Mouse (Mus musculus) kidney, adult 2 months (tissue): Measurements from ENCODE around the gene Rpl36.

Experiments used
- CTCF ChIP-seq: fragments of 200-500 bp; conservative IDR thresholded peaks from 2 replicates; pipeline ENCODE4 v1.5.1; 2011; ENCODE audit warnings: low read depth, mild to moderate bottlenecking, control low read depth, low read length, moderate library complexity, mixed read lengths; ENCODE audit not compliant: insufficient read depth, insufficient read length
- POLR2A ChIP-seq: fragments of 200-500 bp; IDR thresholded peaks from one replicate; pipeline ENCODE4 v1.6.1; 2011; ENCODE audit warnings: low read depth, low read length, control low read depth

DNA sequence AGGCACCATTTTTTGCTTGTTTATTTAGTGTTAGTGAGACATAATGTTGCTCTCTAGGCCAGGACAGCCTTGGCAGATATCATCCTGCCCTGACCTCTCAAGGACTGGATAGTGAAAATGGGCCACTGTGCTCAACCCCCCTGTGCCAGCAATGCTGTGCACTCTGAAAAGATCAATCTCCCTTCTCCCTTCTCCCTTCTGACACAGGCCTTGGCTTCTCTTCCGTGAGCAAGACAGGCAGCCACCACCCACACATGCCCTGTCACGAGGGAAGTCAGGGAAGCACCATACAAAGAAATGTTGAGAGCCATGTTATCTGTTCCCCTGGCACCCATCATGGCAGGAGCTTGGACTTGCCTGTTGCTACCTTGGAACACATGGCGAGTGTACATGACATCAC is 42.1 kb downstream of the Rpl36 start:
- TF ChIP-seq POLR2A (no peak), CTCF (no peak)
